24 mouse cellular contexts compared by ENCODE assay signal in the genomic region with DNA sequence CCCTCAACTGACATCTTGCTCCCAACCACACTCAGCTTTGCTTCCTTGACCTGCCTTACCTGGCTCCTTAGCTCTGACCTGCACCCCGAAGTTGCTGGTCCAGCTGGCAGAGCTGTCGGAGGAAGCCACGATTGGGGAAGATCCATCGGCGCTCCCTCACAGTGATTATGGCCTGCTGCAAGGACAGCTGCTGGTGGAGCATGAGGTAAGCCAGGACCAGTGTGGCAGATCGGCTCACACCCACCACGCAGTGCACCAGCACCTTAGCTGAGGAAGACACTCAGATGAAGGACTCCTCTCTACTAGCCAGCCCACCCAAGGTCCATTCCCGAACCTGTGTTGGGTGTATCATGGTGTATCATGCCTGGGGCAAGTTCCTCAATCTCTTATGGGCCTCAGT. TPM values are rescaled to one million over a fixed set of nuclear protein-coding genes. Genes with fewer than 3 reads are reported as not detected.
A peak's percentile ranks its signal among the peaks of the same experiment; 100 is the strongest.
DNase-seq lines count a peak whose midpoint lies in the region.
"Had no signal": no experiment of that assay in that cellular context is flagged by ENCODE, and none has a peak within 500 bp of the region (broad histone marks: within the 10 kb centered on the region; RNA-seq: fewer than 3 reads in every experiment).

No protein-coding gene starts in this region.

- H3K9me3 ChIP-seq in embryonic facial prominence, embryonic 10.5 days = no peaks in the 10 kb centered on the region
- H3K9me3 ChIP-seq: embryonic facial prominence, embryonic 12.5 days; forebrain, embryonic 13.5 days; forebrain, embryonic 15.5 days had no signal

- H3K27ac ChIP-seq in embryonic facial prominence, embryonic 10.5 days (replicated peaks) = no peak overlapping the region
- peak overlapping the region; percentile 7; the same call in 1 of the 2 replicates for H3K27ac ChIP-seq in macrophage
- H3K27ac ChIP-seq: embryonic facial prominence, embryonic 12.5 days; forebrain, embryonic 13.5 days; forebrain, embryonic 15.5 days had no signal

- peaks cover 19% of the 10 kb centered on the region for H3K4me1 ChIP-seq in embryonic facial prominence, embryonic 10.5 days
- H3K4me1 ChIP-seq: embryonic facial prominence, embryonic 12.5 days; forebrain, embryonic 13.5 days had no signal

- H3K36me3 ChIP-seq in embryonic facial prominence, embryonic 10.5 days (replicated peaks) = no peaks in the 10 kb centered on the region
- H3K36me3 ChIP-seq in macrophage (ENCODE audit: inconsistent target) = no peaks in the 10 kb centered on the region
- H3K36me3 ChIP-seq: embryonic facial prominence, embryonic 12.5 days; forebrain, embryonic 15.5 days had no signal

- DNase-seq in heart, adult 11 months = peak; percentile 89
- DNase-seq in heart, adult 18-20 months = no peak
- DNase-seq in embryonic facial prominence, embryonic 10.5 days (ENCODE audit: low spot score) = peak; percentile 4
- DNase-seq in left cerebral cortex, postnatal 36 days (ENCODE audit: low spot score in 2 of 2) = no peak
- DNase-seq in frontal cortex, postnatal 10 days (ENCODE audit: low spot score in 2 of 2) = no peak
- DNase-seq: adrenal gland, adult 2 months; adrenal gland, postnatal 10 days; adrenal gland, postnatal 25 days; cerebellum, adult 11 months; cerebellum, adult 18-20 months; cerebellum, adult 8-10 months; cerebellum, adult 9-11 months; cerebellum, postnatal 14 days; cerebellum, postnatal 36 days; embryo, embryonic 11 days had no signal

- peaks cover 13% of the 10 kb centered on the region; the same call in 1 of the 2 replicates for H3K27me3 ChIP-seq in embryonic facial prominence, embryonic 10.5 days (replicated peaks; ENCODE audit: low read depth, poor library complexity, severe bottlenecking)
- H3K27me3 ChIP-seq: forebrain, embryonic 15.5 days had no signal

- 87% methylated on average over 8 of the region's 8 CpGs for WGBS in embryonic facial prominence, embryonic 10.5 days
- 94% methylated on average over 7 of the region's 8 CpGs for WGBS in macrophage (ENCODE audit: missing documents)

- H3K4me3 ChIP-seq in embryonic facial prominence, embryonic 10.5 days = no peak overlapping the region
- H3K4me3 ChIP-seq in macrophage (ENCODE audit: inconsistent target) = no peak overlapping the region
- H3K4me3 ChIP-seq: embryonic facial prominence, embryonic 12.5 days; forebrain, embryonic 13.5 days; forebrain, embryonic 15.5 days had no signal

- intact Hi-C loops in left cerebral cortex, postnatal 36 days (cut with DNase I) = loop anchor here (10.0 kb wide), 1 partner anchor 131 kb away; no protein-coding TSS in a partner anchor

- peaks cover 7% of the 10 kb centered on the region; the same call in 1 of the 2 replicates for H3K79me2 ChIP-seq in macrophage (ENCODE audit: inconsistent target)

RNA-seq across cellular contexts. Expression of a gene that starts 4.1 kb away (rescaled TPM):
- 10 to 100 TPM; 30.7 to 33.5 TPM for total RNA-seq in heart, adult 18-20 months (2021)
- polyA plus RNA-seq in embryonic facial prominence, embryonic 10.5 days (2016; fragmentation: Nextera tagmentation; extraction: Ambion mirVana) = 9.5 and 10.4 TPM in 2 replicates
- 100 to 1,000 TPM in 6 of 26 experiments, 10 to 100 TPM in 20; 26.6 to 175 (median 64.8) TPM for total RNA-seq in macrophage (2018; cell fraction: chromatin; rRNA removed)
- 10 to 100 TPM; 30.7 to 90.8 (median 44.6) TPM for total RNA-seq in macrophage (2018; cell fraction: cytosol; rRNA removed)
- 100 to 1,000 TPM in 4 of 26 experiments, 10 to 100 TPM in 22; 34.6 to 124 (median 59.9) TPM for total RNA-seq in macrophage (2018; cell fraction: nucleus; rRNA removed)
- polyA plus RNA-seq in macrophage (2018) = 21.8 to 35.5 TPM (median 29.3 TPM) in 3 replicates
- total RNA-seq in left cerebral cortex, postnatal 36 days (2021) = 10 to 100 TPM; 80.4 TPM

RNA-seq across cellular contexts. Expression of a gene that starts 4.7 kb away (rescaled TPM):
- total RNA-seq in heart, adult 18-20 months (2021) = 1 to 10 TPM in 1 of 2 experiments, under 1 TPM in 1; 0.59 to 1.5 TPM
- 0.55 TPM in 1 of 2 replicates, not detected in the other for polyA plus RNA-seq in embryonic facial prominence, embryonic 10.5 days (2016; fragmentation: Nextera tagmentation; extraction: Ambion mirVana)
- total RNA-seq in macrophage (2018; cell fraction: chromatin; rRNA removed) = 1 to 10 TPM in 18 of 26 experiments, under 1 TPM in 1, not detected in 7; 0.79 to 5.4 (median 2.5) TPM
- total RNA-seq in macrophage (2018; cell fraction: cytosol; rRNA removed) = 1 to 10 TPM in 8 of 26 experiments, under 1 TPM in 16, not detected in 2; 0.18 to 1.9 (median 0.76) TPM
- 1 to 10 TPM in 14 of 26 experiments, under 1 TPM in 6, not detected in 6; 0.54 to 5.2 (median 1.8) TPM for total RNA-seq in macrophage (2018; cell fraction: nucleus; rRNA removed)
- polyA plus RNA-seq in macrophage (2018) = 0.35 to 1.4 TPM (median 0.57 TPM) in 3 replicates
- not detected for total RNA-seq in left cerebral cortex, postnatal 36 days (2021)
- total RNA-seq: adrenal gland, adult 2 months; adrenal gland, postnatal 25 days; common myeloid progenitor, adult 5-6 weeks; MEL had no signal
- polyA plus RNA-seq: brain, embryonic 14.5 days; embryonic facial prominence, embryonic 12.5 days; forebrain, embryonic 11.5 days; forebrain, embryonic 13.5 days; forebrain, embryonic 15.5 days had no signal

RNA-seq across cellular contexts. Expression of a gene that starts 31.9 kb away (rescaled TPM):
- total RNA-seq in heart, adult 18-20 months (2021) = under 1 TPM; 0.22 to 0.26 TPM
- not detected in 2 replicates for polyA plus RNA-seq in embryonic facial prominence, embryonic 10.5 days (2016; fragmentation: Nextera tagmentation; extraction: Ambion mirVana)
- total RNA-seq in macrophage (2018; cell fraction: chromatin; rRNA removed) = not detected
- not detected for total RNA-seq in macrophage (2018; cell fraction: cytosol; rRNA removed)
- not detected for total RNA-seq in macrophage (2018; cell fraction: nucleus; rRNA removed)
- not detected in 3 replicates for polyA plus RNA-seq in macrophage (2018)
- total RNA-seq in left cerebral cortex, postnatal 36 days (2021) = under 1 TPM in 1 of 2 experiments, not detected in 1; 0.37 TPM
- total RNA-seq: common myeloid progenitor, adult 5-6 weeks; ES-E14; MEL had no signal
- polyA plus RNA-seq: forebrain, embryonic 11.5 days; forebrain, embryonic 13.5 days; forebrain, embryonic 15.5 days had no signal

Comparison
In these comparisons a context has a peak if more than half of its experiments do, and no peak if none do; other contexts are left out.
1. DNase-seq: peak in heart, adult 11 months (single experiment) and embryonic facial prominence, embryonic 10.5 days (single experiment); none in heart, adult 18-20 months (0 of 2), left cerebral cortex, postnatal 36 days (0 of 2) and frontal cortex, postnatal 10 days (0 of 2).